Mouse (Mus musculus) heart, postnatal 4 days (tissue): ENCODE results near the gene Klf7. TPM values are rescaled to one million over a fixed set of nuclear protein-coding genes. Genes with fewer than 3 reads are reported as not detected.
"Not testable (repeated sequence)": the region's sequence is repeated elsewhere in the genome, so short reads cannot be mapped to it uniquely, and the experiment has no call there.

Experiments
- DNase-seq: peaks from one replicate; pipeline ENCODE4 v3.0.0; 2021
- total RNA-seq, 2 experiments: library from RNA; stranded (reverse); gene quantifications; 2 replicates each; pipeline ENCODE4 v1.2.3; 2021

The Klf7 gene
- total RNA-seq: 10 to 100 TPM; 29.4 to 29.6 TPM

GRCm38 (mm10) chr1:64121559-64122465 is at the start of gene Klf7:
Gene Klf7, minus strand, starts transcription at chr1:64122282.
- DNase-seq: peak; percentile 97

- DNase-seq: no peak
Observed at GRCm38 (mm10) chr1:64164526-64165062, 42.5 kb upstream of the Klf7 start.

- peak; percentile 55 for DNase-seq
Observed at GRCm38 (mm10) chr1:64158766-64159165, 36.7 kb upstream of the Klf7 start.

- no peak for DNase-seq
Observed at GRCm38 (mm10) chr1:64149185-64149584, 27.1 kb upstream of the Klf7 start.

- DNase-seq: no peak
Observed at GRCm38 (mm10) chr1:64142691-64143445, 20.8 kb upstream of the Klf7 start.

GRCm38 (mm10) chr1:64134439-64134838 is 12.4 kb upstream of the Klf7 start:
- no peak for DNase-seq

GRCm38 (mm10) chr1:64126822-64127221 is 4.7 kb upstream of the Klf7 start:
- DNase-seq: no peak

- no peak for DNase-seq
Observed at GRCm38 (mm10) chr1:64122466-64122830, 366 bp upstream of the Klf7 start.

- DNase-seq: peak; percentile 53
Observed at GRCm38 (mm10) chr1:64120811-64121515, 1.1 kb downstream of the Klf7 start.

GRCm38 (mm10) chr1:64120421-64120810 is 1.7 kb downstream of the Klf7 start:
- peak; percentile 56 for DNase-seq

- DNase-seq: peak; percentile 43
Observed at GRCm38 (mm10) chr1:64119851-64120250, 2.2 kb downstream of the Klf7 start.

GRCm38 (mm10) chr1:64119358-64119794 is 2.7 kb downstream of the Klf7 start:
- DNase-seq: peak; percentile 34

- DNase-seq: peak; percentile 14
Observed at GRCm38 (mm10) chr1:64118285-64119170, 3.6 kb downstream of the Klf7 start.

- no peak for DNase-seq
Observed at GRCm38 (mm10) chr1:64117478-64118284, 4.4 kb downstream of the Klf7 start.

- no peak for DNase-seq
Observed at GRCm38 (mm10) chr1:64116746-64117455, 5.2 kb downstream of the Klf7 start.

GRCm38 (mm10) chr1:64114579-64114978 is 7.5 kb downstream of the Klf7 start:
- no peak for DNase-seq

- DNase-seq: not testable (repeated sequence)
Observed at GRCm38 (mm10) chr1:64108653-64109052, 13.4 kb downstream of the Klf7 start.

- DNase-seq: peak; percentile 47
Observed at GRCm38 (mm10) chr1:64107526-64107925, 14.6 kb downstream of the Klf7 start.

- DNase-seq: no peak
Observed at GRCm38 (mm10) chr1:64106127-64106526, 16.0 kb downstream of the Klf7 start.

GRCm38 (mm10) chr1:64105181-64105646 is 16.9 kb downstream of the Klf7 start:
- no peak for DNase-seq
